In the genomic region with DNA sequence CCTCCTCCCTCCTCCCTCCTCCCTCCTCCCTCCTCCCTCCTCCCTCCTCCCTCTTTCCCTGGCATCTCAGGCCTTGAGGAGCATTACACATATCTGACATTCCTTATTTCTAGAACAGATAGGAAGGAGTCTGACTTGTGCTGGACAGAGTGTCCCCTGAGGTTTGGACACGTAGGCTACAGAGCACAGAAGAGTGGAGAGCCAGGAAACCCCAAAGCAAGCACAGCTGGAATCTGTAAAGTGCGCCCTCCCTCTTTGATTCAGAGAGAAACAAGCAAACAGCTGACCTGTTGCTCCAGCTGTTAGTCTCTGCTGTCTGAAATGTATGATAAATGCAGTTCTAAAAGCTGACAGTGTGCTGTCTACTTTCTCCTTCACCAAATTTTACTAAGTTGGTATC, we compare ENCODE assay signal across 11 mouse cellular contexts. TPM values are rescaled to one million over a fixed set of nuclear protein-coding genes. Genes with fewer than 3 reads are reported as not detected.
A peak's percentile ranks its signal among the peaks of the same experiment; 100 is the strongest.
DNase-seq lines count a peak whose midpoint lies in the region; ATAC-seq and TF ChIP-seq lines count a peak whose summit lies in the region.
"Had no signal": no experiment of that assay in that cellular context is flagged by ENCODE, and none has a peak within 500 bp of the region (broad histone marks: within the 10 kb centered on the region; RNA-seq: fewer than 3 reads in every experiment).

No protein-coding gene starts in this region.

- no peak for DNase-seq in CH12.LX (ENCODE audit: extremely low read depth)
- DNase-seq in embryonic facial prominence, embryonic 11.5 days (ENCODE audit: low spot score): peak; percentile 71
- peak; percentile 29 for DNase-seq in kidney, adult 9 months
- peak; percentile 53 for DNase-seq in lung, postnatal 14 days
- no peak for DNase-seq in urinary bladder, postnatal 25 days (ENCODE audit: low spot score)
- no peak for DNase-seq in layer of hippocampus, postnatal 36 days
- DNase-seq in thymus, postnatal 10 days (ENCODE audit: low spot score in 2 of 2): no peak

- no peak for ATAC-seq in embryonic facial prominence, embryonic 11.5 days (replicated peaks; ENCODE audit: insufficient number of reproducible peaks, low FRiP score, low TSS enrichment, low read depth)
- ATAC-seq in activated CD4-positive, CD25-positive, alpha-beta regulatory T cell, adult 4 months: no peak

- H3K9ac ChIP-seq in CH12.LX (ENCODE audit: insufficient read depth, low read depth): no peak overlapping the region
- H3K9ac ChIP-seq in embryonic facial prominence, embryonic 11.5 days (replicated peaks; ENCODE audit: low read length): no peak overlapping the region
- H3K9ac ChIP-seq: embryonic facial prominence, embryonic 15.5 days; heart, embryonic 13.5 days had no signal

- H3K9me3 ChIP-seq in CH12.LX (replicated peaks; ENCODE audit: low read length): no peaks in the 10 kb centered on the region
- no peaks in the 10 kb centered on the region for H3K9me3 ChIP-seq in embryonic facial prominence, embryonic 11.5 days (replicated peaks; ENCODE audit: control insufficient read depth, low read length)
- H3K9me3 ChIP-seq: embryonic facial prominence, embryonic 15.5 days; heart, embryonic 13.5 days; megakaryocyte, embryonic 14.5 days had no signal

- dilution Hi-C loops in CH12.LX (cut with MboI; ENCODE audit: extremely low pct_ligation_motif_present, extremely low pct_unique_long_range_greater_than_20kb, low sequenced_read_pairs): no loop called here

- no peaks in the 10 kb centered on the region for H3K27me3 ChIP-seq in CH12.LX (replicated peaks)
- H3K27me3 ChIP-seq in embryonic facial prominence, embryonic 11.5 days (ENCODE audit: control insufficient read depth, insufficient read depth, low read length): no peaks in the 10 kb centered on the region
- H3K27me3 ChIP-seq: embryonic facial prominence, embryonic 15.5 days; heart, embryonic 13.5 days had no signal

- 0 out of 4 replicates have a peak, but pooled peaks of 1 of the 2 experiments have one; percentile 13 for TF ChIP-seq CTCF in CH12.LX (conservative IDR thresholded peaks at IDR 0.05 in 1 of 2, IDR thresholded peaks at IDR 0.05 in 1 of 2; ENCODE audit: low read depth in 2 of 2, low read length in 2 of 2)

- TF ChIP-seq EP300 in CH12.LX (IDR thresholded peaks at IDR 0.05; ENCODE audit: low read length): no peak

- H3K79me2 ChIP-seq in CH12.LX (replicated peaks; ENCODE audit: control insufficient read depth, extremely low read depth, insufficient read depth, poor library complexity, severe bottlenecking): no peaks in the 10 kb centered on the region

- no peak; the same call in 1 of the 2 replicates for TF ChIP-seq RAD21 in CH12.LX (IDR thresholded peaks at IDR 0.05; ENCODE audit: low read depth, low read length)

- H3K4me1 ChIP-seq in CH12.LX (ENCODE audit: control insufficient read depth in 1 of 2, insufficient read depth in 2 of 2): peaks cover 9 to 31% of the 10 kb centered on the region in 2 experiments
- no peaks in the 10 kb centered on the region; the same call in 1 of the 2 replicates for H3K4me1 ChIP-seq in embryonic facial prominence, embryonic 11.5 days (ENCODE audit: control insufficient read depth, insufficient read depth, low read length)

- no peaks in the 10 kb centered on the region for H3K36me3 ChIP-seq in CH12.LX (replicated peaks in 1 of 2; ENCODE audit: control insufficient read depth in 1 of 2, insufficient read depth in 1 of 2, low read length in 1 of 2)
- H3K36me3 ChIP-seq in embryonic facial prominence, embryonic 11.5 days (replicated peaks; ENCODE audit: control insufficient read depth, insufficient read depth, low read depth, low read length): no peaks in the 10 kb centered on the region
- H3K36me3 ChIP-seq: embryonic facial prominence, embryonic 15.5 days; heart, embryonic 13.5 days had no signal

- no peak overlapping the region for H3K4me3 ChIP-seq in CH12.LX (replicated peaks in 1 of 3; ENCODE audit: low read depth in 2 of 3, low read length in 2 of 3, poor library complexity in 1 of 3)
- H3K4me3 ChIP-seq in embryonic facial prominence, embryonic 11.5 days (ENCODE audit: low read depth, low read length): no peak overlapping the region
- H3K4me3 ChIP-seq: embryonic facial prominence, embryonic 15.5 days; heart, embryonic 13.5 days; megakaryocyte, embryonic 14.5 days had no signal

- peak overlapping the region; percentile 49; the same call in 1 of the 2 replicates for H3K27ac ChIP-seq in CH12.LX (ENCODE audit: insufficient read depth, low read depth)
- no peak overlapping the region for H3K27ac ChIP-seq in embryonic facial prominence, embryonic 11.5 days (replicated peaks; ENCODE audit: low read depth, low read length)
- H3K27ac ChIP-seq: embryonic facial prominence, embryonic 15.5 days; heart, embryonic 13.5 days had no signal

- in situ Hi-C loops in CH12.LX (cut with MboI; ENCODE audit: low pct_ligation_motif_present, low pct_unique_long_range_greater_than_20kb, low sequenced_read_pairs): no loop called here

- WGBS in embryonic facial prominence, embryonic 11.5 days: 17% methylated on average over 2 of the region's 2 CpGs

- no peak overlapping the region for H3K4me2 ChIP-seq in CH12.LX (ENCODE audit: insufficient read depth, low read depth, poor library complexity, severe bottlenecking)
- H3K4me2 ChIP-seq in embryonic facial prominence, embryonic 11.5 days (ENCODE audit: low read depth, low read length): no peak overlapping the region
- H3K4me2 ChIP-seq: embryonic facial prominence, embryonic 15.5 days; heart, embryonic 13.5 days had no signal

- no peak for TF ChIP-seq POLR2A in CH12.LX (IDR thresholded peaks at IDR 0.05; ENCODE audit: low read depth, low read length)

TF ChIP-seq in CH12.LX, 34 proteins besides CTCF, POLR2A, EP300 and RAD21:
- peak; percentile 31; the same call in 1 of the 2 replicates for TF ChIP-seq SIN3A (IDR thresholded peaks at IDR 0.05; ENCODE audit: low read length)
- no peak for TF ChIP-seq MAX (IDR thresholded peaks at IDR 0.05; ENCODE audit: low read length)
- peak; percentile 48 for TF ChIP-seq ETS1 (conservative IDR thresholded peaks at IDR 0.05; ENCODE audit: low read depth, low read length)

RNA-seq across cellular contexts. Expression of gene Lpar1, which starts 24.8 kb away (rescaled TPM):
- total RNA-seq in CH12.LX (2012; rRNA removed) (0.04 TPM in 2 replicates), CH12.LX (2014; rRNA removed) (not detected in 2 replicates)
- polyA plus RNA-seq in CH12.LX (2012; ENCODE audit: insufficient read length, low read depth): not detected in 2 replicates
- polyA plus RNA-seq in embryonic facial prominence, embryonic 11.5 days (2014; fragmentation: Nextera tagmentation; extraction: Ambion mirVana): 177 and 206 TPM in 2 replicates
- not detected for polyA plus RNA-seq in activated CD4-positive, CD25-positive, alpha-beta regulatory T cell, adult 4 months (2017; shearing (Covaris generic))
- total RNA-seq in layer of hippocampus, postnatal 36 days (2021): 10 to 100 TPM; 21.8 to 27.2 TPM

Comparison
In these comparisons a context has a peak if more than half of its experiments do, and no peak if none do; other contexts are left out.
1. DNase-seq: peak in embryonic facial prominence, embryonic 11.5 days (single experiment), kidney, adult 9 months (single experiment) and lung, postnatal 14 days (single experiment); none in CH12.LX (single experiment), urinary bladder, postnatal 25 days (single experiment), layer of hippocampus, postnatal 36 days (0 of 2) and thymus, postnatal 10 days (0 of 2).
2. RNA of gene Lpar1, which starts 24.8 kb away (polyA plus RNA-seq): 177 to 206 TPM in embryonic facial prominence, embryonic 11.5 days; not detected in CH12.LX and not detected in activated CD4-positive, CD25-positive, alpha-beta regulatory T cell, adult 4 months; every median in the first group is over 100 times any median in the second.